Mouse (Mus musculus) lung, embryonic 16.5 days (tissue): Measurements from ENCODE around the gene Zfp820. TPM values are rescaled to one million over a fixed set of nuclear protein-coding genes. Genes with fewer than 3 reads are reported as not detected.
"Not testable (repeated sequence)": the region's sequence is repeated elsewhere in the genome, so short reads cannot be mapped to it uniquely, and the experiment has no call there.

Experiments used
- ATAC-seq: fragments of 200-750 bp; cut with Nextera tagmentation; 2 replicates; pipeline ENCODE4 v1.8.0; 2017; ENCODE audit warnings: low read depth, mild to moderate bottlenecking, moderate library complexity
- H3K27ac ChIP-seq: fragments of 300-500 bp; sonication (generic); 2 replicates; pipeline ENCODE4 v1.5.1; 2014; ENCODE audit warnings: mild to moderate bottlenecking, control low read depth, low read length
- H3K27me3 ChIP-seq: fragments of 300-500 bp; sonication (generic); 2 replicates; pipeline ENCODE4 v1.6.1; 2014; ENCODE audit warnings: low read depth, low read length, mixed read lengths; ENCODE audit not compliant: control insufficient read depth, insufficient read depth
- H3K36me3 ChIP-seq: fragments of 300-500 bp; sonication (generic); 2 replicates; pipeline ENCODE4 v1.6.1; 2014; ENCODE audit warnings: low read length; ENCODE audit not compliant: control insufficient read depth, insufficient read depth
- H3K4me1 ChIP-seq: fragments of 300-500 bp; sonication (generic); replicated peaks from 2 replicates; pipeline ENCODE4 v1.6.1; 2014; ENCODE audit warnings: low read length, mixed read lengths; ENCODE audit not compliant: control insufficient read depth, insufficient read depth
- H3K4me2 ChIP-seq: fragments of 300-500 bp; sonication (generic); 2 replicates; pipeline ENCODE4 v1.6.1; 2014; ENCODE audit warnings: low read depth, low read length, control low read depth
- H3K4me3 ChIP-seq: fragments of 300-500 bp; sonication (generic); 2 replicates; pipeline ENCODE4 v1.5.1; 2014; ENCODE audit warnings: mild to moderate bottlenecking, low read length, control low read depth
- H3K9ac ChIP-seq: fragments of 300-500 bp; sonication (generic); 2 replicates; pipeline ENCODE4 v1.6.1; 2014; ENCODE audit warnings: low read length, control low read depth
- H3K9me3 ChIP-seq: fragments of 300-500 bp; sonication (generic); 2 replicates; pipeline ENCODE4 v1.6.1; 2016; ENCODE audit warnings: low read length; ENCODE audit not compliant: control insufficient read depth
- WGBS: fragments of 180-500 bp; shearing (Covaris S2); extraction: QIAGEN DNeasy Blood & Tissue Kit; methylation state at CpG from one replicate; pipeline ENCODE4 v1.1.7; 2014; 5-methylcytosine and 5-hydroxymethylcytosine counted together
- polyA plus RNA-seq: library from polyadenylated mRNA; unstranded; fragments of >200 nt; fragmentation: Nextera tagmentation; extraction: Ambion mirVana; gene quantifications from 2 replicates; pipeline ENCODE4 v1.2.1, GENCODE M21; 2015

The Zfp820 gene
- 7.3 and 9.0 TPM in 2 replicates for polyA plus RNA-seq

- peak; percentile 100 for ATAC-seq
- Histone ChIP-seq H3K27me3 (no peaks in the 10 kb centered on the region), H3K9me3 (no peaks in the 10 kb centered on the region), H3K27ac (peak within 1 kb of the TSS; percentile 76), H3K4me1 (no peaks in the 10 kb centered on the region), H3K4me3 (peak within 1 kb of the TSS; percentile 70), H3K9ac (peak within 1 kb of the TSS; percentile 80), H3K4me2 (peak within 1 kb of the TSS; percentile 53), H3K36me3 (no peaks in the 10 kb centered on the region)
- 2% methylated on average over 22 of the region's 22 CpGs for WGBS
Measured at GRCm38 (mm10) chr17:21845545-21846321, at the start of gene Zfp820. Gene Zfp820, minus strand, starts transcription at chr17:21845772.

GRCm38 (mm10) chr17:21871256-21871655 is 25.7 kb upstream of the Zfp820 start:
- Histone ChIP-seq H3K9ac (no peak overlapping the region), H3K4me3 (no peak overlapping the region), H3K4me1 (no peaks in the 10 kb centered on the region), H3K27ac (no peak overlapping the region), H3K9me3 (no peaks in the 10 kb centered on the region; the same call in 1 of the 2 replicates), H3K4me2 (no peak overlapping the region), H3K36me3 (no peaks in the 10 kb centered on the region), H3K27me3 (no peaks in the 10 kb centered on the region)
- 58% methylated on average over 1 of the region's 1 CpGs for WGBS
- no peak for ATAC-seq

GRCm38 (mm10) chr17:21846322-21846582 is 680 bp upstream of the Zfp820 start:
- not testable (repeated sequence) for H3K4me3 ChIP-seq, H3K4me2 ChIP-seq, H3K9ac ChIP-seq, H3K36me3 ChIP-seq, H3K9me3 ChIP-seq, H3K4me1 ChIP-seq, H3K27me3 ChIP-seq, H3K27ac ChIP-seq
- WGBS = 83% methylated on average over 7 of the region's 8 CpGs
- ATAC-seq = 0 out of 2 replicates have a peak, but pooled peaks have one; percentile 13

GRCm38 (mm10) chr17:21838510-21838909 is 7.1 kb downstream of the Zfp820 start:
- Histone ChIP-seq H3K27me3 (no peaks in the 10 kb centered on the region), H3K36me3 (no peaks in the 10 kb centered on the region), H3K27ac (no peak overlapping the region), H3K9me3 (no peaks in the 10 kb centered on the region), H3K4me2 (no peak overlapping the region), H3K9ac (no peak overlapping the region), H3K4me3 (no peak overlapping the region), H3K4me1 (no peaks in the 10 kb centered on the region)
- WGBS = 54% methylated on average over 2 of the region's 2 CpGs
- ATAC-seq = no peak

- WGBS = 43% methylated on average over 19 of the region's 19 CpGs
- ATAC-seq, H3K4me2 ChIP-seq, H3K36me3 ChIP-seq, H3K4me1 ChIP-seq, H3K27me3 ChIP-seq, H3K4me3 ChIP-seq, H3K27ac ChIP-seq, H3K9me3 ChIP-seq, H3K9ac ChIP-seq: not testable (repeated sequence)
Measured at GRCm38 (mm10) chr17:21801373-21801772, 44.2 kb downstream of the Zfp820 start.

GRCm38 (mm10) chr17:21792256-21792655 is 53.3 kb downstream of the Zfp820 start:
- H3K27ac ChIP-seq = no peak overlapping the region

GRCm38 (mm10) chr17:21770336-21770735 is 75.2 kb downstream of the Zfp820 start:
- Histone ChIP-seq H3K4me1 (no peaks in the 10 kb centered on the region), H3K4me2 (no peak overlapping the region), H3K4me3 (no peak overlapping the region), H3K36me3 (no peaks in the 10 kb centered on the region), H3K27me3 (no peaks in the 10 kb centered on the region), H3K9ac (no peak overlapping the region), H3K27ac (no peak overlapping the region), H3K9me3 (no peaks in the 10 kb centered on the region)
- no peak for ATAC-seq
- 82% methylated on average over 2 of the region's 2 CpGs for WGBS

More at GRCm38 (mm10) chr17:21792256-21792655, 53.3 kb downstream of the Zfp820 start:
- WGBS = 75% methylated on average over 4 of the region's 4 CpGs
- Histone ChIP-seq H3K36me3 (no peaks in the 10 kb centered on the region), H3K4me2 (no peak overlapping the region), H3K4me3 (no peak overlapping the region), H3K27me3 (no peaks in the 10 kb centered on the region), H3K9me3 (no peaks in the 10 kb centered on the region), H3K4me1 (no peaks in the 10 kb centered on the region), H3K9ac (no peak overlapping the region)
- no peak for ATAC-seq

Other genes with a start within 250 kb of the Zfp820 start
- gene Zfp983, start 195.1 kb downstream of the Zfp820 start, polyA plus RNA-seq = 3.3 and 3.8 TPM in 2 replicates
- gene Gm10226, start 153.9 kb downstream of the Zfp820 start, polyA plus RNA-seq = 4.1 and 5.3 TPM in 2 replicates
- 12.3 and 12.8 TPM in 2 replicates for gene Zfp760, start 138.0 kb downstream of the Zfp820 start, polyA plus RNA-seq
- gene Zfp229, start 115.0 kb downstream of the Zfp820 start, polyA plus RNA-seq = 5.3 and 6.6 TPM in 2 replicates
- 7.0 and 7.3 TPM in 2 replicates for gene Zfp995, start 64.2 kb upstream of the Zfp820 start, polyA plus RNA-seq
- 19.3 and 22.0 TPM in 2 replicates for gene Zfp942, start 116.7 kb upstream of the Zfp820 start, polyA plus RNA-seq
- 15.3 and 17.2 TPM in 2 replicates for gene Zfp943, start 116.8 kb upstream of the Zfp820 start, polyA plus RNA-seq